Mouse (Mus musculus) liver, adult 2 months (tissue): ENCODE results near the gene Glod4. TPM values are rescaled to one million over a fixed set of nuclear protein-coding genes. Genes with fewer than 3 reads are reported as not detected.
A peak's percentile ranks its signal among the peaks of the same experiment; 100 is the strongest.

ENCODE experiments used
- DNase-seq: peaks from one replicate; pipeline ENCODE4 v3.0.0-alpha.2; 2011; ENCODE audit warnings: low read depth, low spot score; ENCODE audit errors: extremely low read depth
- H3K27ac ChIP-seq: fragments of 200-500 bp; replicated peaks from 2 replicates; pipeline ENCODE4 v1.5.1; 2012; ENCODE audit warnings: low read depth, mild to moderate bottlenecking, control low read depth, inconsistent platforms, low read length; ENCODE audit not compliant: insufficient read depth
- H3K27me3 ChIP-seq: fragments of 200-500 bp; 2 replicates; pipeline ENCODE4 v1.6.1; 2012; ENCODE audit warnings: mild to moderate bottlenecking, moderate library complexity, low read length, inconsistent platforms; ENCODE audit not compliant: control insufficient read depth, insufficient read depth
- H3K36me3 ChIP-seq: fragments of 200-500 bp; 2 replicates; pipeline ENCODE4 v1.6.1; 2012; ENCODE audit warnings: low read length, inconsistent platforms; ENCODE audit not compliant: control insufficient read depth, insufficient read depth
- H3K4me1 ChIP-seq: fragments of 200-500 bp; 2 replicates; pipeline ENCODE4 v1.6.1; 2011; ENCODE audit warnings: low read length; ENCODE audit not compliant: control insufficient read depth, insufficient read depth
- H3K4me3 ChIP-seq: fragments of 200-500 bp; 2 replicates; pipeline ENCODE4 v1.5.1; 2011; ENCODE audit warnings: low read depth, mild to moderate bottlenecking, control low read depth, low read length, moderate library complexity; ENCODE audit not compliant: insufficient read depth
- H3K79me2 ChIP-seq: fragments of 200-500 bp; 2 replicates; pipeline ENCODE4 v1.6.1; 2012; ENCODE audit warnings: inconsistent platforms, mild to moderate bottlenecking, low read length, moderate library complexity; ENCODE audit not compliant: control insufficient read depth, insufficient read depth
- H3K9ac ChIP-seq: fragments of 200-500 bp; 2 replicates; pipeline ENCODE4 v1.6.1; 2012; ENCODE audit warnings: low read depth, mild to moderate bottlenecking, control low read depth, inconsistent platforms, low read length
- CTCF ChIP-seq: fragments of 200-500 bp; IDR thresholded peaks from 2 replicates; pipeline ENCODE4 v1.5.1; 2011; ENCODE audit warnings: low read depth, low read length, control low read depth
- POLR2A ChIP-seq: fragments of 200-500 bp; IDR thresholded peaks from 2 replicates; pipeline ENCODE4 v1.6.1; 2011; ENCODE audit warnings: low read length, control low read depth; ENCODE audit not compliant: insufficient read depth; ENCODE audit errors: extremely low read depth
- WGBS: fragments of 180-500 bp; shearing (Covaris S2); methylation state at CpG from one replicate; pipeline ENCODE4 v1.1.7; 2018; 5-methylcytosine and 5-hydroxymethylcytosine counted together
- polyA plus RNA-seq: library from polyadenylated mRNA; depleted of rRNA; stranded (reverse); fragments of >200 nt; gene quantifications from 2 replicates; pipeline ENCODE4 v1.2.3, GENCODE M21; 2012
- total RNA-seq: library from RNA; depleted of rRNA; stranded (reverse); fragments of >200 nt; gene quantifications from 2 replicates; pipeline ENCODE4 v1.2.3, GENCODE M21; 2014

Glod4 gene
- total and polyA plus RNA-seq, 2 experiments, result 9.8 to 56.1 TPM

GRCm38 (mm10) chr11:76206793-76207192 lies 36.7 kb downstream of the Glod4 start:
- Histone ChIP-seq H3K79me2 (no peaks in the 10 kb centered on the region), H3K4me3 (no peak overlapping the region), H3K36me3 (no peaks in the 10 kb centered on the region), H3K4me1 (peaks cover 3% of the 10 kb centered on the region; the same call in 1 of the 2 replicates), H3K9ac (no peak overlapping the region), H3K27me3 (peaks cover 4% of the 10 kb centered on the region; the same call in 1 of the 2 replicates), H3K27ac (no peak overlapping the region)
- WGBS, result 86% methylated on average over 5 of the region's 5 CpGs
- no peak for DNase-seq
- no peak for TF ChIP-seq POLR2A
- no peak for TF ChIP-seq CTCF

- under 1% methylated on average over 90 of the region's 90 CpGs for WGBS
- Histone ChIP-seq H3K27me3 (peaks cover 4% of the 10 kb centered on the region; the same call in 1 of the 2 replicates), H3K4me1 (peaks cover 3% of the 10 kb centered on the region; the same call in 1 of the 2 replicates), H3K36me3 (no peaks in the 10 kb centered on the region), H3K27ac (no peak overlapping the region; the same call in 1 of the 2 replicates), H3K79me2 (no peaks in the 10 kb centered on the region), H3K4me3 (peak overlapping the region; percentile 66), H3K9ac (peak overlapping the region; percentile 74)
- TF ChIP-seq POLR2A (0 out of 2 replicates have a peak, but pooled peaks have one; percentile 17), CTCF (no peak)
- peak; percentile 24 for DNase-seq
Measured at GRCm38 (mm10) chr11:76201761-76202674, 41.5 kb downstream of the Glod4 start.

GRCm38 (mm10) chr11:76196977-76197469 lies 46.5 kb downstream of the Glod4 start:
- H3K4me3 ChIP-seq, result no peak overlapping the region
- no peaks in the 10 kb centered on the region for H3K36me3 ChIP-seq
- H3K4me1 ChIP-seq, result no peaks in the 10 kb centered on the region
- TF ChIP-seq CTCF (no peak), POLR2A (no peak)
- H3K27ac ChIP-seq, result no peak overlapping the region
- no peak overlapping the region for H3K9ac ChIP-seq
- no peak for DNase-seq
- H3K27me3 ChIP-seq, result no peaks in the 10 kb centered on the region
- H3K79me2 ChIP-seq, result no peaks in the 10 kb centered on the region
- WGBS, result 76% methylated on average over 8 of the region's 8 CpGs

GRCm38 (mm10) chr11:76196275-76196976 lies 47.1 kb downstream of the Glod4 start:
- no peaks in the 10 kb centered on the region for H3K4me1 ChIP-seq
- H3K4me3 ChIP-seq, result no peak overlapping the region
- no peaks in the 10 kb centered on the region; the same call in 1 of the 2 replicates for H3K79me2 ChIP-seq
- no peak for DNase-seq
- no peaks in the 10 kb centered on the region for H3K27me3 ChIP-seq
- no peak for TF ChIP-seq POLR2A
- no peak for TF ChIP-seq CTCF
- no peaks in the 10 kb centered on the region for H3K36me3 ChIP-seq
- 60% methylated on average over 8 of the region's 8 CpGs for whole genome bisulfite sequencing
- H3K27ac ChIP-seq, result no peak overlapping the region
- H3K9ac ChIP-seq, result no peak overlapping the region

- Histone ChIP-seq H3K9ac (no peak overlapping the region), H3K27me3 (no peaks in the 10 kb centered on the region), H3K36me3 (no peaks in the 10 kb centered on the region), H3K27ac (no peak overlapping the region), H3K4me3 (no peak overlapping the region), H3K79me2 (no peaks in the 10 kb centered on the region; the same call in 1 of the 2 replicates), H3K4me1 (no peaks in the 10 kb centered on the region)
- WGBS, result 92% methylated on average over 6 of the region's 6 CpGs
- TF ChIP-seq POLR2A, result no peak
- no peak for TF ChIP-seq CTCF
- no peak for DNase-seq
Measured at GRCm38 (mm10) chr11:76186908-76187307, 56.6 kb downstream of the Glod4 start.
